In the genomic region with DNA sequence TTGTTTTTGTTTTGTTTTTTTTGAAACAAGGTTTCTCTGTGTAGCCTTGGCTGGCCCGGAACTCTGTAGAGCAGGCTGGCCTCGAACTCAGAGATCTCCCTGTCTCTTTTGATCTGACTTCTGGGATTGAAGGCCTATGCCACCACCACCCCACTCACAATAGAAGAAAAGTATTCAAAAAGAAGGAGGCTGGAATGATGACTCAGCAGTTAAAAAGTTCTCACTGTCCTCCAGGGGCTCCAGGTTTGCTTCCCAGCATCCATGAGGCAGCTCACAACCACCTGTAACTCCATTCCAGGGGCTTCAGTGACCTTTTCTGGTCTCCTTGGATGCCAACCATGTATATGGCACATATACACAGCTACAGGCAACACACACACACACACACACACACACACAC, we compare ENCODE assay signal across 24 mouse cellular contexts. TPM values are rescaled to one million over a fixed set of nuclear protein-coding genes. Genes with fewer than 3 reads are reported as not detected.
DNase-seq lines count a peak whose midpoint lies in the region; ATAC-seq and TF ChIP-seq lines count a peak whose summit lies in the region.
"Had no signal": no experiment of that assay in that cellular context is flagged by ENCODE, and none has a peak within 500 bp of the region (broad histone marks: within the 10 kb centered on the region; RNA-seq: fewer than 3 reads in every experiment).

No protein-coding gene starts in this region.

- TF ChIP-seq POLR2A in ES-Bruce4 (IDR thresholded peaks at IDR 0.05; ENCODE audit: insufficient read depth, low read length) = no peak

- WGBS in liver, embryonic 12.5 days (ENCODE audit: insufficient replicate concordance) = 63% methylated on average over 2 of the region's 2 CpGs

- H3K4me2 ChIP-seq in liver, embryonic 12.5 days = no peak overlapping the region
- H3K4me2 ChIP-seq: embryonic facial prominence, embryonic 12.5 days; forebrain, embryonic 13.5 days; forebrain, embryonic 15.5 days had no signal

- TF ChIP-seq CTCF in ES-Bruce4 (IDR thresholded peaks at IDR 0.05; ENCODE audit: low read depth, low read length) = no peak

- H3K27ac ChIP-seq in ES-Bruce4 (ENCODE audit: insufficient read depth, low read length) (peak overlapping the region; percentile 80), ES-E14 (ENCODE audit: insufficient read depth, low read depth, low read length, poor library complexity, severe bottlenecking) (peak overlapping the region; percentile 8; the same call in 1 of the 2 replicates)
- no peak overlapping the region for H3K27ac ChIP-seq in liver, embryonic 12.5 days
- H3K27ac ChIP-seq: embryonic facial prominence, embryonic 10.5 days; embryonic facial prominence, embryonic 12.5 days; forebrain, embryonic 13.5 days; forebrain, embryonic 15.5 days had no signal

- H3K4me3 ChIP-seq in ES-Bruce4 (ENCODE audit: low read depth, low read length) = no peak overlapping the region
- no peak overlapping the region for H3K4me3 ChIP-seq in ES-E14 (ENCODE audit: insufficient read depth in 1 of 2, low read depth in 1 of 2, low read length in 2 of 2, poor library complexity in 1 of 2, severe bottlenecking in 1 of 2)
- no peak overlapping the region for H3K4me3 ChIP-seq in liver, embryonic 12.5 days
- H3K4me3 ChIP-seq: embryonic facial prominence, embryonic 10.5 days; embryonic facial prominence, embryonic 12.5 days; forebrain, embryonic 13.5 days; forebrain, embryonic 15.5 days had no signal

- peak; percentile 46 for DNase-seq in heart, adult 11 months
- DNase-seq in heart, postnatal 4 days = no peak
- DNase-seq in ES-E14 (ENCODE audit: low read depth, low spot score) (no peak), R1 (ENCODE audit: low read depth, low spot score) (peak; percentile 23)
- no peak for DNase-seq in adrenal gland, postnatal 25 days
- no peak for DNase-seq in natural killer cell, adult 2 months (ENCODE audit: low spot score in 2 of 2)
- DNase-seq: adrenal gland, adult 2 months; adrenal gland, postnatal 10 days; adrenal gland, postnatal 36 days; B cell, adult 2 months; cerebellum, adult 11-12 months; cerebellum, adult 2 months; cerebellum, adult 9-10 months; cerebellum, postnatal 10 days; cerebellum, postnatal 25 days; forebrain, postnatal 0 days had no signal

- no peaks in the 10 kb centered on the region for H3K36me3 ChIP-seq in ES-Bruce4 (ENCODE audit: control insufficient read depth, insufficient read depth, low read length, poor library complexity, severe bottlenecking)
- H3K36me3 ChIP-seq in ES-E14 (ENCODE audit: control insufficient read depth, insufficient read depth, low read length, poor library complexity, severe bottlenecking) = no peaks in the 10 kb centered on the region
- H3K36me3 ChIP-seq in liver, embryonic 12.5 days = no peaks in the 10 kb centered on the region
- H3K36me3 ChIP-seq: embryonic facial prominence, embryonic 10.5 days; embryonic facial prominence, embryonic 12.5 days; forebrain, embryonic 15.5 days had no signal

- peak overlapping the region; percentile 50; the same call in 1 of the 2 replicates for H3K9ac ChIP-seq in ES-Bruce4 (ENCODE audit: low read depth, poor library complexity, severe bottlenecking)
- no peak overlapping the region for H3K9ac ChIP-seq in ES-E14 (ENCODE audit: insufficient read depth, low read depth, low read length, poor library complexity, severe bottlenecking)
- H3K9ac ChIP-seq in liver, embryonic 12.5 days = no peak overlapping the region
- H3K9ac ChIP-seq: embryonic facial prominence, embryonic 12.5 days; forebrain, embryonic 13.5 days; forebrain, embryonic 15.5 days; forebrain, postnatal 0 days had no signal

- H3K4me1 ChIP-seq in ES-Bruce4 (ENCODE audit: control insufficient read depth, insufficient read depth, low read length) (peaks cover 13% of the 10 kb centered on the region), ES-E14 (ENCODE audit: control insufficient read depth in 2 of 2, insufficient read depth in 2 of 2, low read length in 2 of 2, poor library complexity in 1 of 2) (peaks cover 0 to 22% of the 10 kb centered on the region in 2 experiments; a peak in 3 of 4 replicates)
- H3K4me1 ChIP-seq in liver, embryonic 12.5 days = peaks cover 3% of the 10 kb centered on the region; the same call in 1 of the 2 replicates
- H3K4me1 ChIP-seq: embryonic facial prominence, embryonic 10.5 days; embryonic facial prominence, embryonic 12.5 days; forebrain, embryonic 13.5 days; forebrain, embryonic 15.5 days had no signal

- in situ Hi-C loops in ES-E14 (cut with MboI; ENCODE audit: low sequenced_read_pairs in 2 of 2, unreplicated experiment in 2 of 2) = no loop called here

- no peak for ATAC-seq in liver, embryonic 12.5 days
- ATAC-seq: CD4-positive, CD25-positive, alpha-beta regulatory T cell, adult 4 months; forebrain, embryonic 13.5 days; forebrain, embryonic 15.5 days; forebrain, postnatal 0 days; Patski had no signal

- H3K27me3 ChIP-seq in ES-Bruce4 (ENCODE audit: control insufficient read depth, insufficient read depth, low read length, poor library complexity, severe bottlenecking) = no peaks in the 10 kb centered on the region; the same call in 1 of the 2 replicates
- H3K27me3 ChIP-seq in liver, embryonic 12.5 days (replicated peaks) = peaks cover 41% of the 10 kb centered on the region
- H3K27me3 ChIP-seq: forebrain, embryonic 13.5 days; forebrain, embryonic 15.5 days; Patski had no signal

- H3K9me3 ChIP-seq in ES-Bruce4 (replicated peaks; ENCODE audit: control insufficient read depth, insufficient read depth, low read length, poor library complexity, severe bottlenecking) = no peaks in the 10 kb centered on the region
- no peaks in the 10 kb centered on the region for H3K9me3 ChIP-seq in ES-E14 (ENCODE audit: control insufficient read depth, insufficient read depth, low read depth, low read length)
- no peaks in the 10 kb centered on the region for H3K9me3 ChIP-seq in liver, embryonic 12.5 days (replicated peaks)
- H3K9me3 ChIP-seq: embryonic facial prominence, embryonic 10.5 days; embryonic facial prominence, embryonic 12.5 days; forebrain, embryonic 13.5 days; forebrain, embryonic 15.5 days had no signal

- TF ChIP-seq EP300 in ES-Bruce4 (IDR thresholded peaks at IDR 0.05; ENCODE audit: insufficient read depth, low read depth, low read length) = no peak

TF ChIP-seq in ES-E14, 5 proteins besides CTCF, POLR2A, EP300 and RAD21:
- TF ChIP-seq MAFK (IDR thresholded peaks at IDR 0.05; ENCODE audit: insufficient read depth, low read depth, low read length) = peak; percentile 92
- no peak for TF ChIP-seq CHD2 (IDR thresholded peaks at IDR 0.05; ENCODE audit: low read depth, low read length)

RNA-seq across cellular contexts. Expression of a gene that starts 10.4 kb away (rescaled TPM):
- 100 to 1,000 TPM; 112 to 115 TPM for total RNA-seq in heart, postnatal 4 days (2021)
- 33.7 and 37.5 TPM in 2 replicates for polyA plus RNA-seq in ES-Bruce4 (2011; ENCODE audit: insufficient read depth, insufficient read length, low read depth, missing spikeins)
- total RNA-seq in ES-E14 (2012; rRNA removed) = 38.1 and 43.4 TPM in 2 replicates
- polyA plus RNA-seq in liver, embryonic 12.5 days (2016; fragmentation: Nextera tagmentation; extraction: Ambion mirVana) = 56.5 and 57.6 TPM in 2 replicates
- total RNA-seq in adrenal gland, postnatal 25 days (2021) = 106 and 144 TPM in 2 replicates

RNA-seq across cellular contexts. Expression of a gene that starts 28.1 kb away (rescaled TPM):
- total RNA-seq in heart, postnatal 4 days (2021) = 100 to 1,000 TPM; 479 to 498 TPM
- 78.5 and 79.8 TPM in 2 replicates for polyA plus RNA-seq in ES-Bruce4 (2011; ENCODE audit: insufficient read depth, insufficient read length, low read depth, missing spikeins)
- 16.4 and 30.7 TPM in 2 replicates for total RNA-seq in ES-E14 (2012; rRNA removed)
- 28.9 and 30.0 TPM in 2 replicates for polyA plus RNA-seq in liver, embryonic 12.5 days (2016; fragmentation: Nextera tagmentation; extraction: Ambion mirVana)
- total RNA-seq in adrenal gland, postnatal 25 days (2021) = 224 and 271 TPM in 2 replicates

RNA-seq across cellular contexts. Expression of a gene that starts 59.5 kb away (rescaled TPM):
- 100 to 1,000 TPM; 111 to 115 TPM for total RNA-seq in heart, postnatal 4 days (2021)
- polyA plus RNA-seq in ES-Bruce4 (2011; ENCODE audit: insufficient read depth, insufficient read length, low read depth, missing spikeins) = 31.2 and 39.8 TPM in 2 replicates
- 61.5 and 78.9 TPM in 2 replicates for total RNA-seq in ES-E14 (2012; rRNA removed)
- 37.3 and 40.1 TPM in 2 replicates for polyA plus RNA-seq in liver, embryonic 12.5 days (2016; fragmentation: Nextera tagmentation; extraction: Ambion mirVana)
- 81.5 and 88.6 TPM in 2 replicates for total RNA-seq in adrenal gland, postnatal 25 days (2021)

Comparison
In these comparisons a context has a peak if more than half of its experiments do, and no peak if none do; other contexts are left out.
1. DNase-seq: peak in heart, adult 11 months (single experiment) and R1 (single experiment); none in heart, postnatal 4 days (single experiment), ES-E14 (single experiment), adrenal gland, postnatal 25 days (single experiment) and natural killer cell, adult 2 months (0 of 2).